Mouse (Mus musculus): ENCODE measurements at regions not wholly inside any gene's neighbourhood (a gene's known extent, or its start where the extent isn't known, plus 50 kb on each side); places are given as distances from the start of the nearest gene placed in this dataset.

DNA sequence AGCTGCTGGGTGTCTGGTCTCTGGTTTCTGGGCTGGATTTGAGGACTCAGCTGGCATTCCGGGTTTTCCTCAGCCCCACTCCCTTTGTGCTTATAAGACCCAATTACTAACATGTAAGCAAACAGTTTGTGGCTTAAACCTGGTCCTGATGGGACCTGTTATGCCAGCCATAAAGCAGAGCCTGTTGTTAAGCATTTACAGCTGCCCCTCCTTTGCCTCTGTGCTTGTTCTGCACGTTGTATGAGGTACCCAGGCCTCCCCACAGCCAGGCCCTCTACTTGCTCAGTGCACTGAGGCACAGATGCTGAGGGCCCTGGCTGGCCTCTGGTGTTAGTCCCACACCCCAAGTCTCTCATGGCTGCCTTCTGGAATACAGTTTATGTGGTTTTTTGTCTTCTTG lies 147.2 kb upstream of the Camk1g start:
- H3K27ac ChIP-seq (ENCODE audit: low read depth): peak overlapping the region; percentile 21; the same call in 1 of the 2 replicates
- TF ChIP-seq CTCF (IDR thresholded peaks at IDR 0.05; ENCODE audit: low read depth): no peak

DNA sequence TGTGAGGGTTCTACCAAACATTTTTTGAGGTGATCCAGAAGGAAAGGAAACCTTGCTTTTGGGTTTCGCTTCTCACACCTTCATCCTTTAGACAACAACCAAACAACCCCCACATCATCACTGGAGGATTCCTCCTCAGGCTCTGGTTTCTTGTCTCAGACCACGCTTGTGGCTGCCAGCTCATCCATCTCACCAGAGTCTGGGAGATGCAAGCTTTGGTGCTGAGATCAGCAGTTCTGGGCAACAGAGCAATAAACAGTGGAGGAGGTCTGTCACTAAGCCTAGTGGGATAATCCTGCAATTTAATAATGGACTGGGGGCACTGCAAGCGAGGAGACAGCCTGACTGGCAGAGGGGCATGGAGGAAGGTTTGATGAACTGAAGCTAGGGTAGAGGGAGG lies 146.3 kb upstream of the Camk1g start:
- DNase-seq (peak; percentile 46), ATAC-seq (ENCODE audit: insufficient read depth) (no peak)
- Histone ChIP-seq H3K4me3 (ENCODE audit: low read depth, low read length) (no peak overlapping the region), H3K27ac (ENCODE audit: low read depth) (no peak overlapping the region), H3K9me3 (ENCODE audit: low read depth, low read length) (no peaks in the 10 kb centered on the region), H3K4me1 (ENCODE audit: insufficient read depth) (peaks cover 10% of the 10 kb centered on the region; the same call in 1 of the 2 replicates), H3K9ac (no peak overlapping the region), H3K4me2 (no peak overlapping the region), H3K36me3 (ENCODE audit: insufficient read depth) (no peaks in the 10 kb centered on the region), H3K27me3 (ENCODE audit: insufficient read depth, low read length) (no peaks in the 10 kb centered on the region)
- TF ChIP-seq CTCF (IDR thresholded peaks at IDR 0.05; ENCODE audit: low read depth): no peak
- WGBS: 52% methylated on average over 3 of the region's 3 CpGs

More for the DNA sequence above, 147.2 kb upstream of the Camk1g start:
- peaks cover 8% of the 10 kb centered on the region; the same call in 1 of the 2 replicates for H3K4me1 ChIP-seq (ENCODE audit: insufficient read depth)
- H3K4me3 ChIP-seq (ENCODE audit: low read depth, low read length): no peak overlapping the region
- H3K9ac ChIP-seq: no peak overlapping the region
- no peak for ATAC-seq (ENCODE audit: insufficient read depth)
- no peak overlapping the region for H3K4me2 ChIP-seq
- no peak for DNase-seq
- WGBS: 49% methylated on average over 2 of the region's 2 CpGs
- no peaks in the 10 kb centered on the region for H3K27me3 ChIP-seq (ENCODE audit: insufficient read depth, low read length)
- no peaks in the 10 kb centered on the region for H3K9me3 ChIP-seq (ENCODE audit: low read depth, low read length)
- no peaks in the 10 kb centered on the region for H3K36me3 ChIP-seq (ENCODE audit: insufficient read depth)

DNA sequence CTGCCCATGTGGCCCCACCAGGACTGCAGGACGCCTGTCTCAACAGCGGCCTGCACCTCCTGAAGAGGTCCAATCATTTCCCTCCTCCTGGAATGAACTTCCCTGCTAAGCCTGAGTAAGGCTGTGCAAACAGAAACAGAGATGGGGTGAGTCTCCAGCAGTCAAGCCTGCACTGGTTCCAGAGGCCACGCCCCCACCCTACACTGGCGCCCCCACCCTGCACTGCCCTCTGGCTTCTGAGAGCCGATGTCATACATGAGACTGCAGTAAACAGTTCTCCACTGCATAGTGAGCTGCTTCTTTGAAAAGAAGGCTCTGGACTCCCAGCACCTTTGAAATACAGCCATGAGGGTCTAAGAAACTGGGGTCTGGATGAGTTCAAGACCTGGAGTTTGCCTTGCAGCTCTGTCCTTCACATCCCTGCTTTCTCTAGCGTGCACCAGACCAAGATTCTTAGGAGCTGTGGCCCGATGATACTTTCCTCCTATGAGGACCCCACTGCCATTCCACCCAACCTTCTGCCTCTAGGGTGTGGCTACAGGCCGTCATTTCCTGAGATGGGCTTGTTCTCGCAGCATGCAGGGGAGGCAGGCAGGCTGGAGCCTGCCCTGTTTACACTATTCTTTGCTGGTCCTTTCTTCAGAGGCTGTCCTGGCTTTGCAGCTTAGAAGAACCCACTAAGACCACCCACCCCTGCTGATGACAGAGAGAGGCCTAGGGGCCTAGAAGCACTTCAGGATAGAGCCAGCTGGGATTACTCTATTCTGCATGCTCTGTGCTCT lies 144.0 kb upstream of the Camk1g start:
- Histone ChIP-seq H3K9me3 (ENCODE audit: low read depth, low read length) (no peaks in the 10 kb centered on the region), H3K4me1 (ENCODE audit: insufficient read depth) (peaks cover 10% of the 10 kb centered on the region; the same call in 1 of the 2 replicates), H3K36me3 (ENCODE audit: insufficient read depth) (no peaks in the 10 kb centered on the region), H3K9ac (no peak overlapping the region), H3K27ac (ENCODE audit: low read depth) (peak overlapping the region; percentile 89), H3K4me3 (ENCODE audit: low read depth, low read length) (no peak overlapping the region), H3K27me3 (ENCODE audit: insufficient read depth, low read length) (no peaks in the 10 kb centered on the region), H3K4me2 (no peak overlapping the region)
- TF ChIP-seq CTCF (IDR thresholded peaks at IDR 0.05; ENCODE audit: low read depth): peak; percentile 23; the same call in 1 of the 2 replicates
- ATAC-seq (ENCODE audit: insufficient read depth) (peak; percentile 85), DNase-seq (peak; percentile 61)
- WGBS: 24% methylated on average over 9 of the region's 9 CpGs

DNA sequence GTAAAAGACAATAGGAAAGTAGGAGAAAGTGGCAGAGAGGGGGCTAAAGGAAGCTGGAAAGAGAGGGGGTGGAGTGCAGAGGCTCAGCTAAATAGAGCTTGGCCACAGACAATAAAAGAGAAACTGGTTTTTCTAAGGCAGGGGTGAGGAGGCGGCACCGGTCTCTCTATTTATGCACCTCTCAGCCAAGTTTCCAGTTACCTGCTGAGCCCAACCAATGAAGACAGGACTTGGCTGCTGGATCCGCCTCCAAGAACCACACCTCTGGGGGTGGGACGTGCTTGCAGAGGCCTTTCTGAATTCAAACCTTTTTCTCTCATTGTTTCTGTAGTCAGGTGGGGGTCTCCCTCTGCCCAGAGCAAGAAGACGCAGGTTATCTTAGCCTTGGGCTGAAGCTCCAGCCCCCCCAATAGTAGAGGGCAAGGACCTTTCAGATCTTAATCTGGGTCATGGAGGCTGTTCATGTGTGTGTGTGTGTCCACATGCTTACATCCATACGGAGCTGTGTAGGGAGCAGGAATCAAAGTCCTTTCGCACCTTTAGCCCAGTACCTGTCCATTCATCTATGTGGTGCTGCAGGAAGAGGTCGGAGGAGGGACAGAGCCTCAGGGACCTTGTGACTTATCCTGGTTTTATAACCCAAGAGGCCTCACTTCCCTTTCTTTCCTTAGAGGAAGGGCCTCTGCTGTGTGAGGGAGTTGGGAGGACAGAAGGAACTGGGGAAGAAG lies 140.1 kb upstream of the Camk1g start:
- H3K4me1 ChIP-seq (ENCODE audit: insufficient read depth): peaks cover 10% of the 10 kb centered on the region; the same call in 1 of the 2 replicates
- ATAC-seq (ENCODE audit: insufficient read depth) (peak; percentile 70), DNase-seq (peak; percentile 72)
- H3K36me3 ChIP-seq (ENCODE audit: insufficient read depth): no peaks in the 10 kb centered on the region
- peak overlapping the region; percentile 28 for H3K4me3 ChIP-seq (ENCODE audit: low read depth, low read length)
- H3K9ac ChIP-seq: peak overlapping the region; percentile 27
- no peaks in the 10 kb centered on the region for H3K27me3 ChIP-seq (ENCODE audit: insufficient read depth, low read length)
- peak overlapping the region; percentile 55 for H3K27ac ChIP-seq (ENCODE audit: low read depth)
- H3K4me2 ChIP-seq: peak overlapping the region; percentile 53
- WGBS: 37% methylated on average over 8 of the region's 8 CpGs
- TF ChIP-seq CTCF (IDR thresholded peaks at IDR 0.05; ENCODE audit: low read depth): no peak
- no peaks in the 10 kb centered on the region for H3K9me3 ChIP-seq (ENCODE audit: low read depth, low read length)

DNA sequence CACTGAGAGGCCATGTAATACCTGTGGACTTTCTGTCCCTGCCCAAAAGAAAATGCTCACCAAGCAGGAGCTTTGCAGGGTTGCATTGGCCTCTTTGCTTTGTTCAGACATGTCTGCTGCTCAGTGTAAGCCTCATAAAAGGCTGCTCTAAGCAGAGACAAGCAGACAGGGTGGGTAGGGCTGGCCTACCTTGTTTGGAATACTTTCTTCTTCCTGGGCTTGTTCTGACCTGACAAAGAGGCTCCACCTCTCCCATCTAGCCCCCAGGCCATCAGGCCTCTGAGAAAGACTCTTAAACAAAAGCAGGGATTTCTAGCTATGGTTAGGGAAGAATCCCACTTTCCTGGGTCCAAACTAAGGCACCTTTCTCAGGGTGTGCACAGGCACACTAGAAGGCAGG lies 138.2 kb upstream of the Camk1g start:
- H3K4me3 ChIP-seq (ENCODE audit: low read depth, low read length): peak overlapping the region; percentile 28
- no peak for TF ChIP-seq CTCF (IDR thresholded peaks at IDR 0.05; ENCODE audit: low read depth)
- peak overlapping the region; percentile 53 for H3K4me2 ChIP-seq
- H3K9ac ChIP-seq: peak overlapping the region; percentile 24; the same call in 1 of the 2 replicates
- ATAC-seq (ENCODE audit: insufficient read depth) (no peak), DNase-seq (no peak)
- H3K36me3 ChIP-seq (ENCODE audit: insufficient read depth): no peaks in the 10 kb centered on the region
- no peaks in the 10 kb centered on the region for H3K27me3 ChIP-seq (ENCODE audit: insufficient read depth, low read length)
- H3K4me1 ChIP-seq (ENCODE audit: insufficient read depth): 0 out of 2 replicates have a peak, but pooled peaks cover 2% of the 10 kb centered on the region
- peak overlapping the region; percentile 55; the same call in 1 of the 2 replicates for H3K27ac ChIP-seq (ENCODE audit: low read depth)
- H3K9me3 ChIP-seq (ENCODE audit: low read depth, low read length): no peaks in the 10 kb centered on the region

DNA sequence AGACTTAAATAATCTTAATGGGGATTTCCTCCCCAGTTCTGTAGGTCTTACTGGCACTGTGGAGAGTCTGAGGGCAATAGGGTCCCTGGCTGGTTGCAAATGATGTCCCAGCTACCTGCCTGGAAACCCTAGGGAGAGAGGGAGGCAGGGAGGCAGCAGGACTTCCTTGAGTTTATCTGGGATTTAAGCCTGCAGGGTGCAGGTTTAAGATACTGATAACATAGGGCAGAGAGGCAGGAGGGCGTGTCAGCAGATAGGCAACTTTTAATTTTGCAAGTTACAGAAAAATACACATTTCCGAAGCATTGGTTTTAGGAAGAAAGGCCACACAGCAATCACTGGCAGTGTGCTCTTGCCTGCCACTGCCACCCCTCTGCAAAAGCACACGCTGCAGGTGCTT lies 136.9 kb upstream of the Camk1g start:
- H3K9me3 ChIP-seq (ENCODE audit: low read depth, low read length): no peaks in the 10 kb centered on the region
- H3K36me3 ChIP-seq (ENCODE audit: insufficient read depth): no peaks in the 10 kb centered on the region
- H3K4me1 ChIP-seq (ENCODE audit: insufficient read depth): no peaks in the 10 kb centered on the region
- 77% methylated on average over 3 of the region's 3 CpGs for WGBS
- peak overlapping the region; percentile 3; the same call in 1 of the 2 replicates for H3K4me2 ChIP-seq
- H3K27me3 ChIP-seq (ENCODE audit: insufficient read depth, low read length): no peaks in the 10 kb centered on the region
- no peak for TF ChIP-seq CTCF (IDR thresholded peaks at IDR 0.05; ENCODE audit: low read depth)
- DNase-seq: no peak
- ATAC-seq (ENCODE audit: insufficient read depth): no peak
- no peak overlapping the region for H3K9ac ChIP-seq
- H3K27ac ChIP-seq (ENCODE audit: low read depth): no peak overlapping the region
- peak overlapping the region; percentile 1; the same call in 1 of the 2 replicates for H3K4me3 ChIP-seq (ENCODE audit: low read depth, low read length)

DNA sequence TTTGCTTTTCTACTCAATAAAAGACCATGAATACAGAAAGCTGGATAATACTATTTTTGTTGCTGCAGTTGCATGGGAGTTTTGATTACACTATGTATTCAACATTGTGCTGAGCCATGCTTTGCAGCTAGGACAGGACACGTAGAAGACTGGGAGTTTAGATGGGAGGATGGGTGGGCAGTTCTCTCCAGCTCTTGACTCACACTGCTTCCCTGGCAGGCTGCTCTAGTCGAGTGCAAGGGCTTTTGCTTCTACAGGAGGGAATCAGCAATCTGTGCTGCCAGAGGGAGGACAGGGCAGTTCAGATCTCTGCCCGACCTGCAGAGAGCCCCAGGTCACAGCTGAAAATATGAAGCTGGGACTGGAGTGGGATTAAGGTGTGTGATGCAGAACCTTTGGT lies 135.3 kb upstream of the Camk1g start:
- no peak overlapping the region for H3K4me3 ChIP-seq (ENCODE audit: low read depth, low read length)
- H3K9me3 ChIP-seq (ENCODE audit: low read depth, low read length): no peaks in the 10 kb centered on the region
- H3K4me2 ChIP-seq: no peak overlapping the region
- H3K9ac ChIP-seq: no peak overlapping the region
- no peak overlapping the region for H3K27ac ChIP-seq (ENCODE audit: low read depth)
- ATAC-seq (ENCODE audit: insufficient read depth) (no peak), DNase-seq (no peak)
- no peaks in the 10 kb centered on the region for H3K27me3 ChIP-seq (ENCODE audit: insufficient read depth, low read length)
- no peaks in the 10 kb centered on the region for H3K4me1 ChIP-seq (ENCODE audit: insufficient read depth)
- no peaks in the 10 kb centered on the region for H3K36me3 ChIP-seq (ENCODE audit: insufficient read depth)
- TF ChIP-seq CTCF (IDR thresholded peaks at IDR 0.05; ENCODE audit: low read depth): no peak
- WGBS: 26% methylated on average over 3 of the region's 3 CpGs

All from lung, embryonic 14.5 days (tissue).